Mouse (Mus musculus) bone marrow, adult 2 months (tissue): ENCODE measurements around the gene Trabd2b.

ENCODE experiments used
- CTCF ChIP-seq: fragments of 200-500 bp; IDR thresholded peaks from 2 replicates; pipeline ENCODE4 v1.5.1; 2011; ENCODE audit warnings: low read length, control low read depth; ENCODE audit not compliant: control insufficient read depth, insufficient read depth
- POLR2A ChIP-seq: fragments of 200-500 bp; IDR thresholded peaks from 2 replicates; pipeline ENCODE4 v1.6.1; 2011; ENCODE audit warnings: low read depth, mild to moderate bottlenecking, control low read depth, low read length, borderline replicate concordance; ENCODE audit not compliant: control insufficient read depth

GRCm38 (mm10) chr4:114645341-114645740, 238.8 kb downstream of the Trabd2b start:
- TF ChIP-seq CTCF (no peak), POLR2A (no peak)
